Mouse (Mus musculus) embryo, embryonic 11 days (tissue): ENCODE results near the gene Gm20219.

ENCODE experiments used
- DNase-seq: peaks from one replicate; pipeline ENCODE4 v3.0.0-alpha.2; 2015

Gm20219 gene

DNA sequence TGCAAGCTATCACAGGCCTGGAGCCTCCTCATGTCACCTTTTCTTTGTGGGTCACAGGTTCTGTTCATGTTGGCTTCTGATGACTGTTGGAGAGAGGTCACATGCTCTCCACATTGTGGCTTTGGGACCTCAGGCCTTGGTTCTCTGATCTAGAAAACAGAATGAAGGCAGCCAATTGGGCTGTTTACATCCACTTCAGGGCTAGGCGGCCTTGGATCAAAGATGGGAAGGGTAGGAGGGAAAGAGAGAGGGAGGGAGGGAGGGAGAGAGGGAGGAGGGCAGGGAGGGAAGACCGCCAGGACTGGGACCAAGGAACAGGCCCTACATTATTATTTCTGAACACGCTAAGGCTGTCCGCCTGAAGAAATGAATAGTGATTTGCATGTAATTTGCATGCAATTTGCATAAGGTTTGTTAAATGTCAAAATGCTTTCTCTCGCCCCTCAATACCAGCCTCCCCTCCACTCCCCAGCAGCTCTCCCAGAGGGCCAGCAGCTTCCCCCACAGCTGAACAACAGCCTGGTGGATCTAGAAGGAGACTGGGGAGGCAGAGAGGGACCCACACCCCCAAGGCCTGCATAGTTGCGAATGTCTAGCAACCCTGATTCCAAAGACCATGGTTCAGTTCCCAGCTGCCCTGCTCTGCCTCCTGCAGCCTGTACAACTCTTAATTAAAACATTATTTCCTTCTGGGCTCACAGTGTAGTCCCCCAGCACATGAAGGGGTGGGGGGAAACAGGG lies 2.2 kb downstream of the Gm20219 start:
- DNase-seq, result no peak

DNA sequence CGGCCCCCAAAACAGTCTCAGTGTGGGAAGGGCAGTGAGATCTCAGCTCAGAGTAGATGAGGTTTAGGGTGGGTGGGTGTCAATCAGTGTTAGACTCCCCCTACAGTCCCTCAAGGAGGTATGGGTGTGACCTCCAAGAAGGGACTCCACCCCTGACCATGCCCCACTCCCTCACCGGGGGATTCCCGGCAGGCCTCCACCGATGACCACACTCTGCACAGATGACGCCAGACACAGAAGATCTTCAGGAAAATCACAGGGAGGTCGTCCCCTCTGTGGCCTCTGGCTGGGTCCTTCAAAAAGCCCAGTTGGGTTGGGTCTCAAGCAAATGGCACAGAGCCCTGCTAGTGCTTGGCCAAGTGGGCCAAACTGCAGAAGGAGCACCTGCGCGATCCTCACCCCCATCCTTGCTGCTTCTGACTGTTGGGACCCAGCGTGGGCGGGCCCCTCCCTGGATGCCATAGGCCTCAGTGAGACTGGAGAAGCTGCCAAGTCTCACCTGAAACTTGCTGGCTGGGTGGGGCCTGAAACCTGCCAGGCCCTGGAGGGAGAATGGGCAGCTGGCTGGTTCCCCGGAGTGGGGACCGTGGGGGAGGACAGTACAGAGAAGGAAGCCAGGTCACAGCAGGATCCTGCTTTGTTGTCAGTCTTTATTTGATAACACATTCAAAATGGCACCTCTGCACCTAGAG lies 3.3 kb downstream of the Gm20219 start:
- DNase-seq, result no peak

DNA sequence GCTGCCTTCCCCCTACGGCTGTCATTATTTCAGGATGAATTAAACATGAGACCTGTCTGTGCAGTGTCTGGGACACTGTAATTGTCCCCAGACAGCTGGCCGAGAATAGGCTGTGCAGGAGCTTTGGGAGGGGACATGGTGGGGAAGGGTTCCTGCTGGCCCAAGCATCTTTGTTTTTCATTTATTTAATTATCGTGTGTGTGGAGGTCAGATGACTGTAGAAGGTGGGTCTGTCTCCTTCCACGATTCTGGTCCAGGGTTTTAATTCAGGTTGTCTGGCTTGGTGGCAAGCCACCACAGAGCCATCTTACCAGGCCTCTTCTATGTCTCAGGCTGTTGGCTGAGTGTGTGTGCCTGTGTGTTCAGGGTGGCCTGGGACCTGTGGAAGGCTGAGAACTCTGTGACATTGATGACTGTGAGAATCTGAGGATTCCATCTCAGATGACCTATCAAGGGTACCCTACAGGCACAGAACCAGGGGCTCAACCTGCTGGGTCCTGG lies 5.5 kb downstream of the Gm20219 start:
- DNase-seq, result no peak

DNA sequence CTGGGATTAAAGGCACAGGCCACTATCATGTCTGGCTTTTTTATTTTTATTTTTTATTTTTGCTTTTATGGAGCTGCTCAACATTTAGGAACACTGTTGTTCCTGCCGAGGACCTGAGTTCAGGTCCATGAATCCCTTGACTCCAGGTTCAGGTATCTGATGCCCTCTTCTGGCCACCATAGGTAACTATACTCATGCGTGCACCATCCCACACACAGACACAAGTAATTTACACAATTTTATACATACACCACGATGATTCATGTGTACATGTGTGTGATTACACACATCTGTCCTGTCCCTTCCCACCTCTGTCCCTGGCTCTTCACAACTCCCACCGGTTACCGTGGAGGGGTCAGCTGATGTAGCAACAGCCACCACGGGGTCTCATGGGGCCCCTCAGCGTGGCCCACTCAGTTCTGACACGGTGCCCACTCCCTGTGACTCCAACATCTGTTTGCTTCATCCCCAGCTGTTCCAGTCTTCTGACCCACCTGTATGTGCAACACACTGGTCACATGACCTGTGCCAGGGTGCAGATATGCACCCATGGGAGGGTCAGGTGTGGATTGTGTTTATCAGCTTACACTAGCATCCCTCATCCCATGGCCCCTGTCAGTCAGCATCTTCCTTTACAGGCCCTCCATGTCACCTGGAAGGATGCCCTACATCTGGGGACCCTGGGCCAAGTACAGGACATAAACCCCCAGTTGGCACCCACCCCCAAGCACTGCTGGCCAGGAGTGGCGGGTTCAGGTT lies 6.2 kb downstream of the Gm20219 start:
- DNase-seq, result no peak

DNA sequence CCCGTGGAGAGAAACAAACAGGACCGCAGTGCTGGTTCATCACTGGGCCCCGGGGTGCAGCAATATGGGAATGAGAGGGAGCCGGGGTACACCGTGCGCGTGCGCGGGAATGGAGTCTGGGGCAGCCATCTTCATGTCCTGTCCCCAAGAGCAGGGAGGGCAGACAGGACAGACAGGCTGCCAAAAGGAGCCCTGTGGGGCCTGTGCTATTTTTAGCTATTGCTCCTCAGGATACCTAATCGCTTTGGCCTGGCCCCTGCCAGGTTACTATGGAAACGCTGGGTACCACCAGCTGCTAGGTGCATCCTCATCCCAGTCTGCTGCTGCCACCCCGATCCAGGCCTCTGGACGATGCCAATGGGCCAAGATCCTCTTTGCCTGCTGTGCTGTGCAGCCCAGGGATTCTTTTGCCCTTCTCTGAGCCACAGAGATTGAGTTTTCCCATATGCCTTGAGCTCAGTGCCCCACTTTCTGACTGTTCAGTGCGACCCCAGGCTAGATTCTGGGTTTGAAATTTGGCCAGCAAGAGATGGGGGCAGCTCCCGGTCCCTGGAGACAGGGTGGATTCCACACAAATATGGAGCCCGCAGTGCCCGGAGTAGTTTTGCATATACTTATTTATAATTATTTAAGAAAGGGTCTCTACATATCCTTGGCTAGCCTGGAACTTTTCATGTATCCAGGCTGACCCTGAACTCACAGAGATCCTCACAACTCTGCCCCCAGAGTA lies 6.9 kb downstream of the Gm20219 start:
- DNase-seq, result no peak

DNA sequence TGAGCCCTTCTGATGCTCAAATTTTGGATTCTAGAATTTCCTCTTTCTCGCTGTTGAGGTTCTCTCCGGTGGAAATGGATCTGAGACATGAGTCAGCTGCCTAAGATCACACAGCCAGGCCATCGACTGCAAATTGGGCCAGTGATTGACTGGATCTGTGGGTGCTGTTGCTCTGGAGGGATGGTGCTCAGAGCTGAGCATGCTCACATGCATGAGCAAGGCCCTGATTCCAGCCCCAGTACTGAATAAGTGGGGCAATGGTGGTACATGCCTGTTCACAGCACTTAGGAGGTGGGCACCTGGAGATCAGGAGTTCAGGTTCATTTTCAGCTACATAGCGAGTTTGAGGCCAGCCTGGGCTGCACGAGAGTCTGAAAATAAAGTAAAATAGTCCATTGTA lies 7.6 kb downstream of the Gm20219 start:
- no peak for DNase-seq

DNA sequence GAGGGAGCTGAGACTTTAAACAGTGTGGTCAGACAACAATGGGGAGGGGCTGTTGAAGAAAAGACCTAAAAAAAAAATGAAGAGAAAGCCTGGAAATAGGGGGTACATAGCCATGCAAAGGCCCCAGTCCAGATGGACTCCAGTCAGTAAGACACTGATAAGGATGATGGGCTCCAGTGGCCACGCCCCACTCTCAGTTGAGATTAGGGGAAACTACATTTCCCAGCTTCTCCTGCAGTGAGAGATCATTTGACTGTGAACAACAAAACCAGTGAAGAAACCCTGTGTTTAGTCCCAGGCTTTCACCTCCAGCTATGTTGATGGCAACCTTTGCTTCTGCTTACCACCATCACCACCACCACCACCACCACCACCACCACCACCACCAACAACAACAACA lies 8.2 kb downstream of the Gm20219 start:
- no peak for DNase-seq

DNA sequence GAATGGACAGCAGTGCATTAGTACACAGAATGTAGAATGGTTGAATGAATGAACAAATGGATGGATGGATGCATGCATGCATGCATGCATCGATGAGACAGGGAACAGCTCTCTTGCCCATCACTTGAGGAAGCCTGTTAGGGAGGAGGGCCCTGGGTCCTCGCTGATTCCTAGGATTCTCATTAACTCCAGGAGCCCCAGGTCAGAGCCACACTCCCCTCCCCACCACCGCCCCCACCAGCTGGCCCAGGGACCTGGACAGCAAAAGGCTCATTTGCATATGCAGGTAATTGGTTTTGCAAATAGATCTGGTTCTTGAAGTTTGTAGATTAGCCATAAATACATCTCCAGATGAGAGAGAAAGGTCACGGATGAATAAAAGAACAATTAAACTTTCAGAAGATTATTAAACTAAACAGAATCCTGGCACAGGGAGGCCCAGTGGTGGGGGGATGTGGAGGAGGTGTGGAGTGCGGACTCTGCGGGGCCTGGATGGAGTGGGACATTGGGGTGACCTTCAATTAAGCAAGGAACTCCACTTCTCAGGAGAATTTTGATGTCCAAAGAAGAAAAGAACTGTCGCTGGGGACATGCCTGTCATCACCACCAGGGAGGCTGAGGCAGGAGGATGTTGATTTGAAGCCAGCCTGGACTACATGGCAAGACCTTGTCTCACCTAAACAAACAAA lies 9.3 kb downstream of the Gm20219 start:
- no peak for DNase-seq

DNA sequence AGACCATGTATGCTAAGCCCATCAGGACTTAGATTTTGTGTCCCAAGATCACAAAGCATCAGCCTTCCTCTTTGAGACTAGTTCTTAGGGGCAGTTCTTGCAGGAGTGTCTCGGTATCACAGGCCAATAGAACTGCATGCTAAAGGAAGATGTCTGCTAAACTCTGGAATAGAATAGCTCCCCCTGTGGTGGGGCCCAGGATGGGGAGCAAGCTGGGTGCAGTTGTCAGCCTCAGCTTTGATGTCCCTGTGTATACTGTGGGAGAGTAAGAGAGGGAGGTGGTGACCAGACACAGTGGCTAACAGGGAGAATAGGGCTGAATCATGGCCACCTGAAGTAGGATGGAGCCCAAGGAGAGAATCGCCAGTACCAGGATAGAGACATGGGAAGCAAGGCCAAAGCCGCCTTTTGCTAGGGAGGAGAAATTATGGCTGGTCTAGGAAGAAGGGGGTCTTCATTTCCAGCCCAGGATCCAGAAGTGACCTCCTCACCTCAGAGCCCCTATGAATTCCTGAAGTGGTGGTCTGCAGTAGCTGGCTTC lies 10.4 kb downstream of the Gm20219 start:
- no peak for DNase-seq

DNA sequence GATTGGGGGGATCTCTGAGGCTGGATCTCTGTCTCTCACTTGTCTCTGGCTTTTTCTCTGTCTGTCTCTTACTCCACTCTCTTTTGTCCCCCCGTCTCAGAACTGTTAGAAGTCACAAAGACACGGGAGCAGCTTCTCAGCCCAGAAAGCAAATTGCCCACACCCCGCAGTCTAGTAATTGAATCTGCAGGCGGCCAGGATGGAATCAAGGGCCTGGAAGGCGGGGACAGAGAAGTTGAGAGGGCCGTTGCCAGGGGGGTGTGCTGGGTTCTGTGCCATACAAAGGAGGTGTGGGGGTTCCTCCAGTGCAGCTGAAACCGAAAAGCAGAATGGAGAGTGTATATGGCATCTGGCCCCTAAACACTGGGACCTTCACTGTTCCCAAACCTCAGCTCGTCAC lies 11.5 kb downstream of the Gm20219 start:
- DNase-seq, result no peak

DNA sequence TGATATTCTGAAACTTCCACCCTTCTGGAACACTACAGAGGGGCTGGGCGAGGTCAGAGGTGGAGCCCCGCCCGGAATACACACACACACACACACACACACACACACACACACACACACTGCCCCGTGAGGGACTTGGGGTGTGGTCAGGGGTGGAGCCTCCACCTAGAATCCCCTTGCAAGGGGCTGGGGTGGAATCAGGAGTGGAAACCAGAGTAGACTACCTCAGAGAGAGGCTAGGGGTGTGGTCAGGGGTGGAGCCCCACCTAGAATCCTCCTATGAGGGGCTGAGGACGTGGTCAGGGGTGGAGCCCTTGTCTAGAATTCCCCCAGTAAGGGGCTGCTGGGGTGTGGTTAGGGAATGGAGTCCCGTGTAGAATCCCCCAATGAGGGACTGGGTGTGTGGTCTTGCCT lies 13.6 kb downstream of the Gm20219 start:
- no peak for DNase-seq

DNA sequence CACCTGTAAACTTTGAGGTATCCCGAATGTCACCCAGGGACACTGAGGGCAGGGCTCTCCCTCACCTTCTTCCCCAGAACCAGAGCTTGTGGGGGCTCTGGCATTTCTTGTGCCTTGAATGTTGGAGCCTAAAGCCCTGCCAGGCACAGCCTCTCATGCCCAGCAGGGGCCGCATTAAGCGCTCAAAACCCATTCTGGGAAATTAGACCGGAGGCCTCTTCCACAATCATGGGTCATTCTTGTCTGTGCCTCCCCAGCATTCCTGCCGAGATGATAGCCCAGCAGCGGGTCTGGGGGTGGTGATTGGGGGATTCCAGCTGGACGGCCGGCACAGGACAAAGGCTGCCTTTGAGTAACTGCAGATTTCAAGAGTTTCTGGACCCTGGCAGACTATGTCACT lies 16.3 kb downstream of the Gm20219 start:
- peak; percentile 53 for DNase-seq

DNA sequence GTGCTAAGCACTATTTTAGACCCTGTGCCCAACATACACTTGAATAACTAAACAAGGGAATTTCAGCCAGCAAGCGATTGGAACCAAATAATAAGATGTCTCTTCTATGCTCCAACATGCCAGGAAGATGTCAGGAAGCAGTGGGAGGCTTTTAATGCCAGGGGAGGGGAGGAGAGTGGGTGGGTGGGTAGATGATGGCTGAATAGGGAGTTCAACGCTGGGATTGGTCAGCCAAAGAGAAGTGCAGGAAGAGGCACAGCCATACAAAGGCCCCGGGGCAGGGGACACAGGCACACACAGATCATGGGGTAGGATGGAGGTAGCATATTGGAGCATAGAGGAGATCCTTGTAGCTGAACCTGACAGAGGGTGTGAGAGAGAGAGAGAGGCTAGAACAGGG lies 17.3 kb downstream of the Gm20219 start:
- no peak for DNase-seq

DNA sequence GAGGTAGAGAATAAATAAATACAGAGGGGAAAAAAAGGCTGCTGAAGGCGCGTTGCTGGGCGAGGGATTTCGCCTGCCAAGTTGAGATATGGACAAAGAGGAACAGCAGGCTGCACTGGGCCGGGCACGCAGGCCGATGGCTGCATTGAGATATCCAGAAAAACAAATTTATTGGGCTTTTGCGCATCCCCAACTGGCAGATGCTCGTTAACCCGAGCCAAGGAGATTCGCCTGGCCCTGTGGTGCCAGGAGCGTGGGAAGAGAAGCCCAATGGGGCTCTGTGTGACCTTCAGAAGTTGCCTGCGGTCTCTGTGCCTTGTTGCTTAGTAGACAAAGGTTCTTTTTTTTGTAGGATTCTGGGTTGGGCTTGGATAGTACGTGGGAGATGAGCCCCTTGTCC lies 18.0 kb downstream of the Gm20219 start:
- DNase-seq, result no peak

DNA sequence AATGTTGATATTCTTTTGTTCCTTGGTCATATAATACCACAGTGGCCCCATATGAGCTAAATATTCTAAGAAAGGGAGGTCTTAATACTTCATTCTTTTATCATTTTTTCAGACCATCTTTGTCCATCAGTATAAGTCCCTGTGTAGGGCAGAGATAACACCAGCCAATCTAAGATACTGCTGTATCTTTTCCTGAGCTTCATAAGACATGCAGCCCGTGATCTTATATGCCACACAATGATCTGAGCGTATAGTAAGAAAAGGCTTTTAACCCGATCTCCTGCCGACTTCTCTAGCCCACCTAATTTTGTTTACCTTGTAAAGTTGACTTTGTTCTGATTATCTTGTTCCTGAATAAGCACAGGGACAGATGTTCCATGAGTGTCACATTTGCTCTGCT lies 29.2 kb downstream of the Gm20219 start:
- DNase-seq, result no peak

DNA sequence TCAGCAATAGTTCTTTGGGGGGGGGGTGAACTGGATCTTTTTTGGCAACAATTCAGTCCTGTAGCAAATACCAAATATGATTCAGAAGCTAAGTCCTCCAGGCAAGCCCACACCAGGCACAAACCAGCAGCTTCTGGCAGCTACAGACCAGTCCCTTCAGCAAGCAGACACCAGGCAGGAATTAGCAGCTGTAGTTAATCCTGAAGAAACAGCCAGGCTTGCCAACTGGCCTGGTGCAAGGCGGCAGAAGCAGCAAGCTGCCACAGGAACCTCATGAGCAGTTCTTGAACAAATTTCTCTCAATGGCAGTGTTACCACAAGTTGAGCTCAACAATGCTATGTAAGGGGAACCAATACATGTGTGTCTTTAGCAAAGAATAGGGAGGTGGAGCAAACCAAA lies 31.4 kb downstream of the Gm20219 start:
- no peak for DNase-seq

DNA sequence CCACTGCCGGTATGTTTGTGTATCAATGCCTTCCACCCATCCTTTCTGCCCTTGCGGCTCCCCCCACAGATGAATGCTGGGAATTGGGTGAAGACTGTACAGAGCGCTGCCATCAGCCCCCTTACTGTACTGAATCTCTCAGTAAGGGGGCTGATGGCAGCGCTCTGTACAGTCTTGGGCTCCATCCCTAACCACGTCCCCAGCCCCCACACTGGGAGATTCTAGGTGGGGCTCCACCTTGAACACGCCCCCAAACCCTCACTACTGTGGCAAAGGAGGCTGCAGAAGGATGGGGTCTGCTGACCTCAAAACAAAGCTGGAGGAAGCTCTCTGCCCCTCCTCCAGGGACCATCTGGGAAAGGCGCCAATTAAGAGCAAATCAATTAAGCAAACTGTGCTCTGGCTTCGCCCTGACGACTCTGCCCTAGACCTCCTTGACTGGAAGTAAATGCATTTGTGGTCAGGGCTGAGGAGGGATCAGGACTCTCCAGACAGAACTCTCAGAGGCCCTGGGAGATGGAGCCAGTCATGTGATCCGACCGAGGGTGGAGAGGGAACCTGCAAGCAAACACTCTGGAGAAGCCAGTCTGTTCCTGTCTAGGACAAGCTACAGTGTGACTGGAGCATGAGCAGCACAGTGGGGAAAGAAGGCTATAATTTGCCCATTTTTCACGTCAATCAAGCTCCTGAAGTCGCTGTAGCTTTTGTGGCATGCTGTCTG lies 38.3 kb downstream of the Gm20219 start:
- DNase-seq, result peak; percentile 58

DNA sequence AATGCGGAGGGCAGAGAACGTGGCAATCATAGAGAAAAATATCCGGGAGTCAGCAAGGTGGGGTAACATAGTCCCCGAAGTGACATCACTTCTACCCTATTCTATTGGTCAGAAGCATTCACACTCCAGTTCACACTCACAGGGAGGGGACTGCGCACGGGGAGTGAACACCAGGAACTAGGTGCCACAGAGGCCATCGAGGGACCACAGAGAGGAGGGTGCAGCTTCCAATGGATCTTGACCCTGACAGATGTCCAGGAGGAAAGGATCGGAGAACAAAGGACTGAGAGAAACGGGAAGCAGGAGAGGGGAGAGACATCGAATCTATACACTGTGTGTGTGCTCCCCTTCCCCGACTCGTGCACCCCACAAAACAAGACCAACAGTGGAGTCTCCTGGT lies 39.3 kb downstream of the Gm20219 start:
- no peak for DNase-seq

DNA sequence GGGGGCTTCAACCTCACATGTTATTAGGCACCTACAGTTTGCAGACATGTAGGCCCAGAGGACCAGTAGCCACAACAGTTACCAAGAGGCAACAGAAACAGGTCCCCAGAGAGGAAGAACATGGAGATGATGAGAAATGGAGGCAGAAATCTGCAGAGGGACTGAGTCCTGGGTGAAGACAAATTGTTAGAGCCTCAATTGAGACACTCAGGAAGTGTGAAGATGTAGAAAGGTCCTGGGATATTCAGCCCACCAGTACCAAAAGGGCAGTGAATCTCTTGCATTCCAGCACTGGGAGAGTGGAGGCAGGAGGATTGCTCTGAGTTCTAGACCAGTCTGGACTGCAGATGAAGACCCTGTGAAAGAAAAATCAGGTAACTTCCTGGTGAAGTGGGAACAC lies 39.9 kb downstream of the Gm20219 start:
- no peak for DNase-seq

DNA sequence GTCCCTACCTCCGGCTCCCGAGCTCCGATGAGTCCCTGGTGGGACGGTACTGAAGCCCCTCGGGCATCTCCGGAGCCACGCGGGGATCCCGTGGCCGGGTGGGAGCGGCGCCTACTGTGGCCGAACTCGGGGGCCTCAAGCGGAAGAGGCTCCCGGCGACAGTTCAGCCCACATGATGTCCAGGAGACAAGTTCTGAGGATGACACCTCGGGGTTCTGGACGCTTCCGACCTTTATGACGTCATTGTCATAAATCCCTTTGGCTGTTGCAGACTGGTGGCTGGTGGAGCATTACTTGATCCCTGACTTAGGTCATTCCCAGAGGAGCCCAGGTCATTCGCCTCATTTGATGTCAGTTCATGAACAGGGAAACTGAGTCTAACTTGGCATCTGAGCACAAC lies 41.9 kb downstream of the Gm20219 start, which contains the start of gene Znrf4:
Znrf4 (minus strand) TSS at position 122 of the 400 bp plus-strand sequence.
- DNase-seq, result no peak

DNA sequence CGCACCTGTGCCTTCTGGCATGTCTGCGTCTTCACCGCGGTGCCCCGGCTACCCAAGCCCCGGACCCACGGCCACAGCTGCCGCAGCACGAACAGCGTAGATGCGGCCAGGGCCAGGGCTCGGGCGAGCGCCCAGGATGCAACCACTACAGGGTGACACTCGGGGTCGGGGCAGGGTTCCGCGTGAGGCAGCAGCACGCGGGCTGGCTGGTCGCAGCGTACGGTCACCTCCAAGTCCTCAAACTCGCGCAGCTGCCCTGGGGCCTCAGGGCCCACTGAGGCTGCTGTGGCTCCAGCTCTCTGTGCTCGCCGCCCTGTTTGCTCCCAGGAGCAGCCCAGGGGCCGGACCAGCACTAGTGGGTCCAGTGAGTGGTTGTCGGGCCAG lies 42.5 kb downstream of the Gm20219 start:
- DNase-seq, result no peak
